Mouse (Mus musculus): ENCODE data around the gene Abcc3. TPM values are rescaled to one million over a fixed set of nuclear protein-coding genes. Genes with fewer than 3 reads are reported as not detected.
A peak's percentile ranks its signal among the peaks of the same experiment; 100 is the strongest.

Gene Abcc3
- total RNA-seq, 2 experiments from 2014 or later = 2.5 to 3.7 TPM

DNA sequence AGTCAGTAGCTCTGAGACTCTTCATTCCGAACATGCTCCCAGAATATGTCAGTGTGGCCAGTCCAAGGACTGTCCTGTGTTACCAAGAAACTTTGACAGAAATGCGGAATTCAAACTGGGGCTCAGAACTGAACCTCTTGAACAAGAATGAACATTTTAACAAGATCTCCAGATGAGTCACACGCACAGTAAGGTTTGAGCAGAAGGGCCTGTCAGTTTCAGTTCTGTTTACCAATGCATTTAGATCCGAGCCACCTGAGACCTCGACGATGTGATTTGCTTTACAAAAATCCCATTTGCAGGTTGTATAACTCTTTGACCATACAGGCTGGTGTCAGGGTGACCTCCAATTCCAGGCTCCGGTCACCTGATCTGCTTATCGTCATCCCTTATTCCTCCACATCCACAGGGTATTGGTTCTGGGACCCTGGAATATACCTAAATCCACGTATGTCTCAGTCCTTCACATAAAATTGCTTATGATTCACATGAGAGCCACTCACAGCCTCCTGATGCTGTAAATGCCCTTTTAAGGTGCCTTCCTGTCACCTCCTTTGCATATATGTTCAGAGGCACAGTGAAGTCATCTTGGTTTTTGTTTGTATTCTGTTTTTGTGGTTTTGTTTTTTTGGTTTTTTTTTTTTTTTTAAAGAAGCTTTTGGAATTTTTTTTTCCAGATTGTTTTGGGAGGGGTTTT, 37.1 kb downstream of the Abcc3 start:
- no peak for DNase-seq (ENCODE audit: low spot score in 2 of 2)

DNA sequence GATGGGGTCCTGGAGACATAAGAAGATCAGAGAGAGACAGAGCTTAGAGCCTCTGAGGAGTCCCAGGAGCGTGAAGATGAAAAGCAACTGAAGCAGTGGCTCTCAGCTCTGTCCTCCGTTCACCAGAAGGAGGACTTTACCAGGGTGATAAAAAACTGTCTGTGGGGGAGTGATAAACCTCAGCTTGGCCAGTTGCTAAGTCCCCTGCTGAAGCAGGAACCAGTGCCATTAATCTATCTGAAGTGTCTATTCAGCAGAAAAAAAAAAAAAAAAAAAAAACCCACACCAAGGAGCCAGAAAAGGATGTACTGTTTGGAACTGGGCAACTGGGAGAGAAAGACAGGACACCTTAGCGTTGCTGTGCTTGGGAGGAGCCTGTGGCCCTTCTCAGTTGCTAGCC, 41.7 kb downstream of the Abcc3 start:
- no peak for DNase-seq (ENCODE audit: low spot score in 2 of 2)

DNA sequence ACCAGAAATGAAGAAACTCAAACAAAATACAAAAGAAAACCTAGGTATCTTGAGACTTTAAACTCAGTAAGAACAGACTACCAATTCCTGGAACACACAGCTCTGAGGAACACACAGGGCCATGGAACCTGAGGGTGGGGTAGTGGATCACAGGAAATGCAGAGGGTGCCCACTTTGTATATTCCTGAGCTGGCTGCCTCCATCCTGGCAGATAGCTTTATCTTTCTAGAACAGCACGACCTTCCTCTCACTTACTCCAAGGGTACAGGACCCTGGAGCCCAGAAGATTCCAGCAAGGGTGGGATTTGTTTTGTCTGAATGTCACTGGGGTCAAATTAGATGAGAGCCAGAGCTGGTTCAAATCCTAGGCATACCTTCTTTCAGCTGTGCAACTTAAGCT, 42.5 kb downstream of the Abcc3 start:
- DNase-seq (ENCODE audit: low spot score in 2 of 2) = no peak

DNA sequence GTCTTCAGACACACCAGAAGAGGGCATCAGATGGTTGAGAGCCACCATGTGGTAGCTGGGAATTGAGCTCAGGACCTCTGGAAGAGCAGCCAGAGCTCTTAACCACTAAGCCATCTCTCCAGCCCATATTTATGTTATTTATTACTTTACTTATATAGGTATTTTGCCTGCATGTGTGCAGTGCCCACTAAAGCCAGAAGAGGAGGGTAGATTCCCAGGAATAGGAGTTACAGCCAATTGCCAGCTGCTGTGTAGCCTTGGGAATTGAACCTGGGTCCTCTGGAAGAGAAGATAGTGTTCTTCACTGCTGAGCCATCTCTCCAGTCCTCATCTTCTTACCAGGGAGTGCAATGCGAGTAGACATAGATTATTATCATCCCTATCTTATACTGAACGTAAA, 43.0 kb downstream of the Abcc3 start:
- DNase-seq (ENCODE audit: low spot score in 2 of 2) = no peak

DNA sequence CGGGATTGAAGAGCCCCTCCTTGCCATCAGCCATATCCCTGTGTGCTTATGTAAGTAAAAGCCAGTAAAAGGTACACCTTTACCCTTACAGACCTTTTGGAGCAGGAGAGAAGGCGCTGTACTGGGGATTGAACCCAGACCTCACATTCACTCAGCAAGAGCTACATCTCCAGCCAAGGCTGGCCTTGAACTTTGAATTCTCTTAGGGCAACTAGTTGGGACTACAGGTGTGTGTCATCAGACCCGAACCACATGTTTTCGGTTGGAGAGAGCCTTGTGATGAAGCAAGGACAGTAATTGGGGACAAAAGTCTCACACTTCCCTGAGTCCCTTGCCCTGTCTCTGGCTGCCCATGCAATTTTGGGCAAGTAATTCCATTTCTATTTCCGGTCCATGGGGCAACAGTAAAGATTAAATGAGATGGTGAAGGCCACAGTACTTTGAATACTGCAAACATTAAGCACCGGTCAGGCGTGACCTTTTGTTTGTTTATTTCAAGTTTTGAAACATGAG, 45.7 kb downstream of the Abcc3 start:
- DNase-seq (ENCODE audit: low spot score in 2 of 2) = no peak

DNA sequence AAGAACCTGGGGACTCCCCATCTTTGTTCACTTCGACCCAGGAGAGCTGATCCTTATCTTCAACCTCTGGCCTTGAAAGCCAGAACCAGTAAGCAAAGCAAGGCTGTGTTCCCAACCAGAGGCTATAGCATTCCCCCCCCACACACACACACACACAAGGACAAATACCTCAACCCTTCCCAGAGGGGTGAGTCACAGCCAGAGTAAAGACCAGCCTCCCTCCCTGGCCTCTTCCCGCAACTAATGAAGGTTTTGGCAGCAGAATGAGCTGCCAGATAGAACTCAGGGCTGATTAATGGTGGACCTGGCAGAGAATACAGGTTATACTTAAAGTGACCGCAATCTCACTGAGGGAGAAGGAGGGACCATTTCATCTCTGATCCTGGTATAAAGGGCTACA, 46.2 kb downstream of the Abcc3 start:
- no peak for DNase-seq (ENCODE audit: low spot score in 2 of 2)

DNA sequence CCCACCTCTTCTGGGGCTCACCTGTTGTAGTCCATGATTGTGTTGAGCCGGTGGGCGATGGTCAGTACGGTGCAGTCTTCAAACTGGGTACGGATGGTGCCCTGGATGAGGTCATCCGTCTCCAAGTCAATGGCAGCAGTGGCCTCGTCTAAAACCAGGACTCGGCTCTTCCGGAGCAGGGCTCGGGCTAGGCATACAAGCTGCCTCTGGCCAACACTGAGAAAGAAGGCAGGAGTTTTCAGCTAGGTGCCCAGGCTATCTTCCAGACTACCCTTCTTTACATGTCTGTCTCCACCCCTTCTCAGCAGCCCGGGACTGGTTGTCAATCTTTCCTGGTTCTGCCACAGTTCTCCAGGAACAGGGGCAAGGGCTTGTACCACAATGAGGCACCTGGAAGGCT, 46.9 kb downstream of the Abcc3 start:
- DNase-seq (ENCODE audit: low spot score in 2 of 2) = no peak

DNA sequence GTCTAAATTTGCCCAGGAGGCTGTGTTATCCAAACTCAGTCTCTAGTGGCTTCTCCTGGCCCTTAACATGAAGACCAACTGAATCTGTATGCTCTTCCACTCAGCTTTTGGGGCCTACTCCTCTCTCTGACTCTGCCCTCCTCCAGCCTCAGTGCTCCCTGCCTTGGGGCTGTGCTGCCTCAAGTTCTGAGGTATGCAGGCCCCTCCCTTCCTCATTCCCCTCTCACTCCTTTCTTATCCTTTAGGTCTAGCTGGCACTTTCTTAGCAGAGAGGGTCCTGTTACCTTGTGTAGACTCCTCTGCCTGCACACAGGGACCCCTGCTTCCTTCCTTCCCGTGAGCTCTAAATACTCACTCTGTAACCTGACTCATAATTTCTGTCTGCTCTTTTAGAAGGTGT, 48.3 kb downstream of the Abcc3 start:
- no peak for DNase-seq (ENCODE audit: low spot score in 2 of 2)

DNA sequence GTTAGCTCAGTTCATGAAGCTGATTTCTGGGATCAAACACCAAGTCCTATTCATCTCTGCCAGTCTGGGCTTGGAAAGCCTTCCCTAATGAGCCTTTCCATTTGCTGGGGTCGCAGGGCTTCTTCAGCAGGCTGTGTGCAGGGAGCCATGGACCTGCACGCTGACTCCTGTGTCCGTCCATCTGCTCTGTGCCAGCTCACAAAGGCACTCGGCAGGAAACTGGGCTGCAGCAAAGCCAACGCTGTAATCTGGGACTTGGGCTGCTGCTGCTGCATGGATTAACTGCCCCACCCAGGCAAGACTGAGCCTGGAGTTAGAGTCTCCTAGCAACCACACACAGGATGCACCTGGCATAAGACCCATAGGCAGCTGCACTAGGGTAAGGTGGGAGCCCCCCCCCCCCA, 48.8 kb downstream of the Abcc3 start:
- DNase-seq (ENCODE audit: low spot score in 2 of 2) = no peak

DNA sequence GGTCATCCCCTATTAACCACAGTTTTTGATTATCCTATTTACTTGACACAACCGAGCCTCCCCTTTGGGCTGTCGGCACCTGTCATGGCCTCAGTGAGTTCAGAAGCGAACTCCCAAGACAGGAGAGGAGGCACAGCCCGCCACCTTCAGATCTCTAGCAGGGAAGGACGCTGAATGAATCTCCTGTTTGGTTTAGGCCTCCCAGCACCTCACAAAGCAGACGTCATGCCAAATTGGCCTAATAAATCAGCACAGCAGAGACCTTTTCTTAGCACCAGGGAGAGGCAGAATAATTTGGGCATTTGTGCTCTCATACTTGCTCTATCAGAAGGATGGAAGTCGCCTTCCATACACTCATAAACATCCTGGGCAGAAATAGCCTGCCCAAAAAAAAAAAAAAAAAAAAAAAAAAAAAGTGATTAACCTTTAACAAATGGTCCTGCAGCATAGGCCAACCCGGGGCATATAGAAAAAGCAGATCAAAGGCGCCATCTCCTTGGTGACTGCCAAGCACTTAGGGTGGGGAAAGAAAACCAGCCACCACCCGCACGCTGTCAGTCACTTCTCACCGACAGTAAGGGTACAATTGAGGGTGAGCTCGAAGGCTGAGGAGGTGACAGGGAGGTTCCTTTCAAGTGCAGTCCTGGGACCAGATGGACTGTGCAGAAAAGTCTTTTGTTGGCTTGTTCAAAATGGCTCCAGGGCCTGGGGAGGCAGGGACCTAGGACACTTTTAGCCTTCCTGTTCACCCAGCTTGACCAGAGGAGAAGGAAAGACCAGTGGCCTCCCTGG, 50.5 kb downstream of the Abcc3 start:
- DNase-seq (ENCODE audit: low spot score in 2 of 2) = no peak

DNA sequence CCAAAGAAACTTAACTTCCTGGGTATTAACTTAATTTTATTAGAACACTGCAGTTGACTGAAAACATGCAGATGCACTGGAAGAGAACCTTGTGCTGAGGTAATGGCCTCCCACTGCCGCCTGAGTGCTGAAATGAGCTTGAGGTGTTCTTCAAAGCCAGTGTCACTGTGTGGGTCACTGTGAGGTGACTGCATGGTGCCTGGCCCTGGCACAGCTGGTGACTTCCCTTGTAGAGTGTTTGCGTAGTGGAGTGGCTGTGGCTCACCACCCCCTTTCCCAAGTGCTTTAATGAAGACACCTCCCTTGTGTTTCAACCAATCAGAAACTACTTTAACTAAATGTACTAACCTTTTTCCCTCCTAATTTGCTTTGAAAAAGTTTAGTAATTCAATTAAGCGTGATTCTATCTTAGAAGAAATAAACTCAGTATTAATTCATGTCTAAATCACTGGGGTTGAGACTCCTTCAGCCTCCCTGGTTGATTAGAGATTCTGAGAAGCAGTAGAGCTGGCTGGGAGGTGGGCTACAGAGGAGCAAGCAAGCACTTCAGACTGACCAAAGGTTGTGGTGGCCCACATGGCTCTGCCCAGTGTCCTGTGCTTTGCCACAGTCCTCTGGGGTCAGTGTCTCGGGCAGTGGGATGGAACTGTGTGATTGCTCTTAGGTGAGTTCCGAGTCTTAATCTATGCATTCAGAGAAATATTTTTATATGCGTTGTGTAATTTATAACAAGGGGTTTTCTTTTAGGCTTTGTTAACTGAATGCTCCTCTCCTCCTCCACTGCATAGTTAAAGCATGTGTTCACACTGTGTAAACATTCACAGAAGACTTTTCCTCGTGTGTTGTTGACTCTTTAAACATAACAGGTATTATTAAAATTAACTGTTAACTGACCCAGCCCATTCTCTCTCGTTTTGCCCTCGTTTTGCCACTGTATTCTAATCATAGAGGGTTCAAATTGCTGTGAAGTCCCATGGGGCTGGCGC, 51.6 kb downstream of the Abcc3 start:
- DNase-seq (ENCODE audit: low spot score in 2 of 2) = no peak

DNA sequence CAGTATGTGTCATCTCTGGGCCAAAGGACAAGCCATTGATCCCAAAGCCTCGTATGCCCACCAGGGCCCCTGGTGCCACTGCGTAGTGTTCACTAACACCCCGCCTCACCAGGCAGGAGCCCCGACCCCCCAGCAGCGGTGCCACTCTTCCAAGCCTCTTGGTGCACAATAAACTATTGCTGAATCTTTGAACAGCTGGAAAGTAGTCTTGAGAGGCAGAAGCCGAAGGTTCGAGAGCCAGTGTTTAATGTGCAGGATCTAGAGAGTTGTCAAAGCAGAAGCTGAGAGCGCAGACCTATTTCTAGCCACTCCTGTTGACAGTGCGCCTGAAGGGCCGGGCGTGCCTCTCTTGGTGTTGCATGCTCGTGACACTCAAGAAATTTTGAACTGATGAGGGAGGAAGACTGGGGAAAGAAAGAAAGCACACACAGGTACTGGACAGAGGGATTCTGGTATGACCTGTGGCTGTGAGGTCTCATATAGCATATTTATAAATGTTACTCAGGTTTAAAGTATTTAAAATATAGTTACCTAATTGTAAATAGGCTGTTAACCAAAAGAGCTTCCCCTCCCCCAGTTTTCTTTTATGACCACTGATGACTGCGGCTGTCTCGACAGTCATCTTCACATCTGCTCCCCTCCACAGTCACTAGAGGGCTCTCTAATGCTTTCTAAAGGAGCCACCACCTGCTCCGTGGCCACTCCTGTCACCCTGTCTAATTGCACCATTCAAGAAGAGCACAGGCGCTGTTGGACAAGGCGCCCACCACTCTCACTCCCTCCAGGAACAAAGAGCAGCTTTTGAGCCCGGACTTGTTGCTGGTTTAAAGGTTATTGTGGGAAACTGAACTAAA, 52.8 kb downstream of the Abcc3 start:
- DNase-seq (ENCODE audit: low spot score in 2 of 2) = peak; percentile 25 to 45

DNA sequence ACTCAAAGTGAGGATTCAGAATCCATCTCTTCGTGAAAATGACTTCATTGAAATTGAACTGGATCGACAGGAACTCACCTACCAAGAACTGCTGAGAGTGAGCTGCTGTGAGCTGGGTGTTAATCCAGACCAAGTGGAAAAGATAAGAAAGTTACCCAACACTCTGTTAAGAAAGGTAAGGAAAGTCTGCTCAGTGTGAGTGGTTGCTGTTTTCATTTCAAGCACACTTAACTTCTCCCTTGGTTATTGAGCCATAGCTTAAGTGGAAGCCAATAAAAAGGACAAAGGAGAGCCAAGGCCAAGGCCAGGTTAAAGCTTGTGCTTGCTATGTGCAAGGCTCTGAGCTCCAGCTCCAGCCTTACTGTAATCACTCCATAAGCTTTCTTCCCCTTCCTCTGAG, 54.5 kb downstream of the Abcc3 start:
- DNase-seq (ENCODE audit: low spot score in 2 of 2) = no peak

DNA sequence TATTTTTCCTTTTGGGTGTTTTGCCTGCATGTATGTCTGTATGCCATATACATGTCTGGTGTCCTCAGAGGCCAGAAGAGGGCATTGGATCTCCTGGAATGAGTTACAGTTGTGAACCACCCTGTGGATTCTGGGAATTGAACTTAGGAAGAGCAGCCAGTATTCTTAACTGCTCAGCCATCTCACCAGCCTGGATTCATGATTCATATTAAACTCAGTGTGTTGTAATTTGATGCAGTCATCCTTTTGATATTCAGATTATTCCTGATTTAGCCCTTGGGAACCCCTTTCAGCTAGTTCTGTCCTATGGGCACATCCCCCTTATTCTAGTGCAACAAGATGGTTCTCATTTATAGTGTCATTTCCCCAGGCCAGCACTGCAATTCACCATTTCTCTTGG, 56.2 kb downstream of the Abcc3 start:
- no peak for DNase-seq (ENCODE audit: low spot score in 2 of 2)

DNA sequence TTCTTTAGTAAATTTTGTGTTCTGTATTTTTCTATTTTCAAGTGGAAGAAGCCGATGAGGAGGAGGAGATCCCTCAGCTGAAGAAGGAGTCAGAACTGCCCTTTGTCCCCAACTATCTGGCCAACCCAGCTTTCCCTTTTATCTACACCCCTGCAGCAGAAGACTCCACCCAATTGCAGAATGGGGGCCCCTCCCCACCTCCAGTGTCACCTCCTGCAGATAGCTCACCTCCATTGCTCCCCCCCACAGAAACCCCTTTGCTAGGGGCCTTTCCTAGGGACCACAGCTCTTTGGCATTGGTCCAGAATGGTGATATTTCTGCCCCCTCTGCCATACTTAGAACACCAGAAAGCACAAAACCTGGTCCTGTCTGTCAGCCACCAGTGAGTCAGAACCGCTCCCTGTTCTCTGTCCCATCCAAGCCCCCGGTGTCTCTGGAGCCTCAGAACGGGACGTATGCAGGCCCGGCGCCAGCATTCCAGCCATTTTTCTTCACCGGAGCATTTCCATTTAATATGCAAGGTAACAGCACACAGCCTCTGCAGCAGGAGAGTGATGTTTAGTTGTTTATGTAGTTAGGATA, 58.3 kb downstream of the Abcc3 start:
- DNase-seq (ENCODE audit: low spot score in 2 of 2) = no peak

DNA sequence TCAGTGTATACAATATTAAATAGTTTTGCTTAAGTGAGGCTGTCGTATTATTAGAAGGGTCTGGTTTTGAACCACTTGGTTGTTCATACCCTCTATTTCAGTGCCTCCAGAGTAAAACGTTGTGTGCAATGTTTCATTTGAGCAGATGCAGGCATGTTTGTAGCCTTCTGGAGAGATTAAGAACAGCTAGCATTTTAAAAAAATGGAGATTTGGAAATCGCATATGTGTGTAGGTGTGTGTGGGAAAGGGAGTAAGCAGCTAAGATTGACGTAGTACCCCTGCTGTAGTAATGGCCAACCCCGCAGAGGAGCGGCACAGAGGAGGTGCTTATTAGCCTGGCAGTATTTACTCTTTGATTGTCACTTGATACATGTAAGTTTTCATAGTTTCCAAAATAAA, 60.1 kb downstream of the Abcc3 start:
- no peak for DNase-seq (ENCODE audit: low spot score in 2 of 2)

DNA sequence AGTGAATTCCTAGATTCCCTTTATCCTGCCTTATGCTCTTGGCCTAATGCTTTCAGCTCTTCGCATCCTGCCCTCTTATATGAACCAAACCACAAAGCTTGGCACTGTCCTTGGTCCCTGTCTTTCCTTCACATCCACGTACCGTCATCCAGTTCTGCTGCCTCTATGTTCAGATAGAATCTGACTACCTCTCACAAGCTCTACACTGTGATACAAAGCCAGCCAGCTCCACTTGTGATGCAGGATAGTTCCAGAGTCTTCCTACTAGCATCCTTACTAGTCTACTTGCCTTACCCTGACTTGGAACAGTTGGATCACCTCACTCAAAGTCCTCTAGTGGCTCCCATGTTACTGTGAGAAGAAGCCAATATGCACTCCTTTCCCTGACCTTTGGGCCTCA, 62.6 kb downstream of the Abcc3 start:
- DNase-seq (ENCODE audit: low spot score in 2 of 2) = no peak

DNA sequence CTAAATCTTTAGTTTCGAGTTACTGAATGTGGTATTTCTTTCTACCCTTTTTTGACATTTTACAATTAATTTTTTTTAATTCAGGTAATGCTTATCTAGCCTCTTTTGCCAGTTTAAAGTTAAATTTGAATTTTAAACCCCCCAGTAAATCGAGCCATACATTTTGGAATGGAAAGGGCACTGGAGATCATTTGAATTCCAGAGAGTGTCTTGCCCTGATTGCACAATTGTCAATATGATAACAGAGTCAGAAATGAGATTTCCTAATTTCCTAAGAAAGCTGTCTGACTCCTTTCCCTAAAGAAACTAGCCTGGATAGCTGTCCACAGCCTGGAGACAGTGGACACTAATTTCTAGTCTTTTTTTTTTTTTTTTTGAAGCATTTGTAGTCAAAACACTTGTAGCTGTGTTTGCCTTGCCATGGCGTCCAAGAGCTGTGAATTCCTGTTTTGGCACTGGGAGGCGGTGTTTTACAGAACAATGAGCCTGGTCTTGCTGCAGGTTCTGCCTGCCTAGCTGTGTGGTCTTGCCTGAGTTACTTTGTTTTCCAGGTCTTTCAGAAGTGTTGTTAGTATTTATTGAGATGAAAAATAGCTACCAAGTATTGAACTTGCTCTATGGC, 63.4 kb downstream of the Abcc3 start:
- DNase-seq (ENCODE audit: low spot score in 2 of 2) = peak; percentile 38 to 65

DNA sequence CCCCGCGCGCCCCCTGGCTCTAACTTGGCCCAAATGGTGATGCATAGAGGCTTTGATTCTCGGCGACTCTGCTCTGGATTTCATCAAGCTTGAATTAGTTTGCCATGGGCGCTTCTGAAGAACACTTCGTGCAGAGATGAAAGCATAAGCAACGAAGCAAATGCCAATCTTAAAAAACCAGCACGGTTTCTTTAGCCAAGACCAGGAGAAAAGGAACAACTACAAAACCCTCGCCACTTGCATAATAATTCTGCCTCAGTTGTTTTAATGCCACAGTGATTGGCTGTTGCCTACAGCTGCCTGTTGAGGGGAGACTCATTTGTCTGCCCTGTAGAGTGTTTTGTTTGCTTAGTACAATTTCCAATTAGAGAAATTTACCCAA, 64.2 kb downstream of the Abcc3 start:
- peak in 1 of 2 experiments; percentile 23 for DNase-seq (ENCODE audit: low spot score in 2 of 2)

All from left cerebral cortex, adult 18-20 months (tissue).